Mouse (Mus musculus) frontal cortex, adult 2 months (tissue): ENCODE results near the gene Hivep2. TPM values are rescaled to one million over a fixed set of nuclear protein-coding genes. Genes with fewer than 3 reads are reported as not detected.

ENCODE experiments used
- DNase-seq, 2 experiments: peaks; one replicate each; pipeline ENCODE4 v3.0.0; 2022; ENCODE audit warnings: low spot score in 1 of 2; ENCODE audit errors: extremely low spot score in 1 of 2
- polyA plus RNA-seq: library from polyadenylated mRNA; depleted of rRNA; stranded (reverse); fragments of >200 nt; gene quantifications from 2 replicates; pipeline ENCODE4 v1.2.3, GENCODE M21; 2012

The Hivep2 gene
- polyA plus RNA-seq, 1 experiment, result 102 TPM

DNA sequence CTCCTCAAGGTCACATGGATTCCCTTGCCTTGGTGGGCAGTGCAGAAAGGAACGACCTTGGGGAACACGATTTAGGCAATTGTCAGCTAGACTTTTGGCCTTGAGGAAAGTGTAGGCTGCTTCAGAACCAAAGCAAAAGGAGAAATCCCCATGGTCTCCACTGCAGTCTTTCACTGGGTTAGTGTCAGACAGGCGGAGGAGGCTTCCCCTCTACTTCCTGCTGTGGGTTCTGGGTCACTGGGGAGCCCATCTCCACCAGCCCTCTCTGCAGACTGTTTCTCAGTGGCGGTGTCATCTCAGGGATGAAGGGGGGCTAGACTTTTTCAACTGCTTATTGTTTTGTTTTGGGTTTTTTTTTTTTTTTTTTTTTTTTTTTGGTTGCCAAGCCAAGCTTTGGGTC, 79.9 kb downstream of the Hivep2 start:
- no peak for DNase-seq

DNA sequence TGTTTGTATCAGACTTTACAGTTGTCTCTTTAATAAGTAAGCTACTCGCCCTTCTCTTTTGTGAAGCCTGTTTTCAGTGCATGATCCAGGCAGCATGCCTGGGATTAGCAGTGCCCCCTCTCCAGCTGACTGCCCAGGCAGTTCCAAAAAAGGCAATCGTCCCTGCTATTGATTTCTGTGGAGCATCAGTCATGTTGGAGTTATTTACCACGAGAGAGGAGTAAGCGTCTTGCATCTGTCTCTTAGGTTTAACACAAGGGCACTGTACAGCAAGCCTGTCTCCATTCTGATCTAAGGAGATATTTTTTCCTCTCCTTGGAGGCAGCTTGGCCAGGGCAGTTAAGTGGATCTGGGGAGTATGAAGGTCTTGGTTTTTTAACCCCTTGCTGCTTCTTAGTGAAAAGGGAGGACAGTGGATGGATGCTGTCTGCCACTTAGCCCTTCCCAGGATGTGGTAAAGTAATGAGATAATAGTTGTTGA, 80.3 kb downstream of the Hivep2 start:
- no peak for DNase-seq

DNA sequence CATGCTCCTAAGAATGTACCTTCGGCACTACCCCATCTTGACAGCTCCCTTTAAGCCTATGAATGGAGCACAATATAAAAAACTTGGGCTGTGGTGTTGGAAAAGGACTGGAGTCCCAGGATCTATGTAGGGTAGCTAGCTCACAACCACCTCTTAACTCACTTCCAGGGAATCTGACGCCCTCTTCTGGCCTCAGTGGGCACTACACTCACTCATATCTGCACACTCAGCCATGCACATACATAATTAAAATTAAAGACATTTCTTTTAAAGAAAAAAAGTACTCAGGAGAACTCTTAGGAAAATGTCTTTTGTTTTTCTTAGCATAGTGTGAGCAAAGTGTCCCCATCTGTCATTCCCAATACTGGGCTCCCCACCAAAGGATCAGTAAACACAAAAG, 81.1 kb downstream of the Hivep2 start:
- DNase-seq, result no peak

DNA sequence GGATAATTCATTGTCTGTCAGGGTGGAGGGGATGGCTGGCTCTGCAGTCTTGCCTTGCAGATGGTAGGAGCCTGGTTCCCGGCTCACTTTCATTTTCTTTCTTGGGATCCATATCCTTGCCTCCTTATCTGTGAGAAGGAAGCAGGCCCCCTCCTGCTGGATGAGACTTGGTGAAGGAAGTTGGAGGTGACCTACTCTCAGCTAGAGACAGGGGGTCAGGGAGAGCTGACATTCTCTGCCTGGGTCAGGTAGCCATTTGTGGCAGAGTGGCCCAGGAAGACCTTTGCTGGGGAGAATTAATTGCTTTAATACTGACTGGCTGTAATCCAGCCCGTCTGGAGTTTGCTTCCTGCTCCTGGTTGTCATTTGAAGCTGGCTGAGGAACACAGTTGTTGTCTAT, 81.8 kb downstream of the Hivep2 start:
- no peak for DNase-seq

DNA sequence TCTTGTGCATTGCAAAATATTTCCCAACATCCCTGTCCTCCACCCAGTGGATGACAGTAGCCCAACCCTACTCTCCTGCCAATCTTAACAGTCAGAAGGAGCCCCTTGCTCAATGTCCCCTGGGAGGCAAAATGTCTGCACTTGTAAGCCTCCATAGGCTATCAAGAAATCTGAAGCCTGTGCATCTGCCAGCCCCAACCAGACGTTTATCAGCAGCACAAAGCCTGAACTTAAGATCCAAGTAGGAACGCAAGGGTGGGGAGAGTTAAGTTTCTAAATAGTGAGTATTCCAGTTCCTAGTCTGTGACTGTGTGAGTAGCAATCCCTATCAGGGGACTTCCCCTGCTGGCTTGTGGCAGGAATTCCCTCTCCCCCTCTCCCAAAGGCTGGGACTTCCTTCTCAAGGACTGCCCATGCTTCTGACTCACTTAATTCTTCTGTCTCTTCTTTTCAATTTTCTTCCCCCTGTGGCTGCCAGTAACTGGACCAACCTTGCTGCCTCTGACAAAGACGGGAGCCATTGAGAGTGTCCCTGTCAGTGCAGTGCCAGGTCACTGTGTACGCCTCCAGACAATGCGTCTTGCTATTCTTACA, 82.5 kb downstream of the Hivep2 start:
- DNase-seq, result no peak

DNA sequence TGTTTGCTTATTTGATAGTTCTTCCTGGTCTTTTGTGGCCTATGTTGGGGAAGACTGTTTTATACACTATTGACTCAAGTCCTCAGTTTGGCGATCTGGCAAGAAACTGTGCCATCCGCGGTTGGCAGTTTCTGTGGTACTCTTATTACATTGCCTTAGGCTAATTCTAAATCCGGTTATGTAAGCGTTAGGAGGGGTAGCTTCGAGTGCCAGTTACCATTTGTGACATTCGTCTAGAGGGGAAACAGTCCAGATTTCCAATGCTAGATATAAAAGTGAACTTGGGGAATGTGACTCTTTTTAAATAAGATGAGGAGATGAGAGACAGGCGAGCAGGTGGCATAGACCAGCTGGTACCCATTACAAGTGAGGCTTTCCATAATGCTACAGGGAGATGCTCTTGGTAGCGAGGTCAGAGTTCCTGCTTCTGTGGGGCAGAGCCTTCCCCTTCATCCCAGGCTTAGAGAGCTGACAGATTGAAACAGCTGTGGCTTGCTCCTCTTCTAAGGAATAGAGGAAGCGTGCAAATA, 83.1 kb downstream of the Hivep2 start:
- DNase-seq, result no peak

DNA sequence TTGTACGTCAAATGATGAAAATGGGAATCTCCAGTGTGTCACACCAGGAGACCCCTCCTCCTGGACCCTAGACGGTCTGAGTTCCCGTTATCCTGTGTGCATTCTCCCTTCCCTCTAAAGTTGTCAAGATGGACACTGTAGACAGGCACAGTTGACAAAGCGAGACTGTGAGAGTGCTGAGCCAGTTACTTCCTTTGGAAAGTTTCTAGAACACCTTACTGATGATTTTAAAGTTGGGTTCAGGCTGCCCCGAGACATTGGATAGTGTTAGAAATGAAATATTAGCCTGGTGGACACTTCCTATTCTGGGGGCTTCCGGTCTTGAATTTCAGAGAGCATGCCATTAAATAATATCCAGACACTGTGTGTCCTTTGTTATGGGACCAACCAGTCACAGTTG, 83.8 kb downstream of the Hivep2 start:
- DNase-seq, result no peak

DNA sequence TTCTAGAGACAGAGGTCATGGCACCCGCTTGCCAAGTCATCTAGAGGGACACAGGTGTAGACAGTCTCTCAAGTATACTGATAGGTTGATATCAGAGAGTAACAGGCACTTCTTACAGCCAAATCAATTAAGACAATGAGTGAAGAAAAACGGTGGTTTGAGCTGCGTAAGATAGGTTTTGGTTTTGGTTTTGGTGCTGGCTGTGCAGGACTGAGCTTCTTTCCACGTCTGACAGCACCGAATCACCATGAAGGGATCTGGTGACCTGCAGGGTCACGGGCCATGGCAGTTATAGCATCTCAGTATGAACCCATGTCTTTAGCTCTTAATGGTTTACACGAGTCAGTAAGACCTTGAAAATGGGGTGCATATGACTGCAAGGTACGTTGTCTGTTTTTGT, 84.7 kb downstream of the Hivep2 start:
- DNase-seq, result no peak

DNA sequence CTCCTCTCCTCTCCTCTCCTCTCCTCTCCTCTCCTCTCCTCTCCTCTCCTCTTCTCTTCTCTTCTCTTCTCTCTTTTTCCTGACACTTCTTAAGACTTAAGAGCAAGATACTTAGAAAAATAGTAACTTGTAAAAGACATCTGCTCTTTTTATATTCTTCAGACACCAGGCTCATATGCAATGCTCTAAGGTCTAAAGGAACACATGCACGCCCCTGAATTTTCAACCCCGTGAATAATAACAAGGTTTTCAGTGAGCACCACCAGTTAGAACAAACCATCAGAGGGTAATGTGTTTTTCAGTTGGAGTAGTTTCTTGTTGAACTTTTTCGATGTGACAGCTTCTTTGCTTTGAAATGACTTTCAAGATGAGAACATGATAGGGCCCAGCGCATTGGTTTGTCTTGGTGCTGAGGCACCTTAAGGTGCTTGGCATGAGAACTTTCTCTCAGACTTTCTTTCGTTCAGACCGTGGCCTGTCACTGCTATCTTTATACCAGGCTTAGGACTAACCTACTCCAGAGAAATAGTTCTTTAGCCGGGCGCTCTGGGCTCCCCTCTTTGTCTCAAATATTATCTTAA, 86.3 kb downstream of the Hivep2 start:
- DNase-seq, result no peak

DNA sequence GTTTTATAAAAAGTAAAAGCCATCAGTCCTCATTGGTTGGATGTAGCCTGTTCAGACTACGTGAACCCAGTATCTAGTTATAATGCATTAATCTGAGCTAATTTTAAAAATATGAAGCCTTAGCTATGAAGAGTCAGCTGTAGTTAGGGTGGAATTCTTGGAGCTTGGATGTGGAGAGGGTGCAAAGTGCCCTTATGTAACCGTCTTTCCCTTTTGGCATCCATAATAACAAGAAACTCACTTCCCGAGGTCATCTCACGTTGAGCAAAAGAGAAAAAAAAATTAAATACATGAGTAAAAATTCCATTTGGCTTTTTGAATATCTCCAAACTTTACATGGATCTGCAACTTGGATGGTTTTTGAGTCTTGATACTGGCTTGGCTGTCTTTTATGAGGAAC, 89.0 kb downstream of the Hivep2 start:
- no peak for DNase-seq

DNA sequence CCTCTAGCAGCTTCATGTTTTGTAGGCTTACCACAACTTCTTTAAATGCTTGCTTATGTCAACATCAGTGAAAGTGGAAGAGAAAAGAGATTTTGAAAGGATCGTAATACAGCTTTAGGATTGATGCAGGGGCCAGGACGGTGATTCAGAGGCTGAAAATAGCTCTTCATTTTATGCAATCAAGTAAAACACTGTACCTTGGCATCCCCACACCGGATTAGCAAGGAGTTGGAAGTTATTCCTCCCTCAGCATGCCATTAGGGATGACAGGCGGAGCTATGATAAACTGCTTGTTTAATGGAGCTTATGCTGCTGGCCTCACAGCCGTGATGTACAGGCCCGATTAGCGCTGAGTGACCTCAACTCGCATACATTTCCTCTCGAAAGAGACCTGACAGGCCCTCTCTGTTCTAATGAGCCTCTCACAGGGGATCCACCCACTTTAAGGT, 89.7 kb downstream of the Hivep2 start:
- DNase-seq, result no peak

DNA sequence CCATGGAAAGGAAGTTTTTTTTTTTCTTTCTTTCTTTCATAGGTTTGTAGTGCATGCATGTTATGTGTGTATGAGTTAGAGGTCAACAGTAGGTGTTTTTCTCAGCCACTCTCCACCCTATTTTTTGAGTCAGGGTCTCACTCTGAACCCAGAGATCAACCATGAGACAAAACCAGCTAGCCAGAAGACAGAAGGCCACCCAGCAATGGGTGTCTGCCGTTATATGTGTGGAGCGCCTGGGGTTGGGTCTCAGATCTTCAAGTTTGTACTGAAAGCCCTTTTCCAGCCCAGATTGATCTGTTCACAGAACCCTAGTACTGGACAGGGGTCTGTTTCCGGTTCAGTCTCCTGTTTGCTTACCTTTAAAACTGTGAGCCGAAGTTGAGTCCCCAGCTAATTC, 90.2 kb downstream of the Hivep2 start:
- no peak for DNase-seq

DNA sequence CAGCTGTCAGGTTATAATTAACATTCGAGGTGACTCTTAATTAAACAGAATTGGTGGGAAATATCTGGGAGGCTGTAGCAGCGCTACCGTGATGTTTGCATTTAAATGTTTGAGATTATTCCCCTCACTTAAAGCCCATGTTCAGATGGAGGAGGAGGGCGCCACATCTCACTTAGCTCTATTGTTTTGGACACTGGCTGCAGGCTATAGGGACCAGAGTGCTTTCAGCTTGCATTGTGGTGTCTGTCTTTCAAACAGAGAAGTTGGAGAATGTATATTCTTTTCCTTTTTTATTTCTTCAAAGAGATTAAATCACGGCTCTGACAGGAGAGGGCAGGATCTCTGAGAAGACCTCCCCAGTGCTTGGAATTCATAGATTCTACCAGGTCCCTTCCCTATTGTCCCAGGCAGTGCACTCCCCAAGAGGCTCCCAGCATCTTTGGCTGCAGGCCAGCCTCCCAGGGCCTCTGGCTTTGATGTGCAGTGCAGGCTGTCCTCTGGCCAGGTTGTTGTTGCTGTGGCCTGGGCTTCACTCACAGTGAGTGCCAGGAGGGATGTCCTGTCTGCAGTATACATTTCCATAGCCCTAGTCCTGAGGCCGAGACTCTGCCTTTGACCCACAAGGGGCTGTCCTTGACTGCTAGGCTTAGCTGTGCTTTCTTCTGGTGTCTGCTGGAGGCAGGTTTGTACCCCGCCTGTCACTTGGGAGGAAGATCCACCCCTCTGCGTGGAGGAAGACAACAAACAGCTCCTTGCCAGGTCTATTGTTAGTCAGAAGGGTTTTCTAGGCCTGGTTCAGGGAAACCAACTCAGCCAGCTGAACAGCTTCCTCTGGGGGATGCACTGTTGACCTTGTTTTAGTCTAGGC, 90.9 kb downstream of the Hivep2 start:
- DNase-seq, result no peak

DNA sequence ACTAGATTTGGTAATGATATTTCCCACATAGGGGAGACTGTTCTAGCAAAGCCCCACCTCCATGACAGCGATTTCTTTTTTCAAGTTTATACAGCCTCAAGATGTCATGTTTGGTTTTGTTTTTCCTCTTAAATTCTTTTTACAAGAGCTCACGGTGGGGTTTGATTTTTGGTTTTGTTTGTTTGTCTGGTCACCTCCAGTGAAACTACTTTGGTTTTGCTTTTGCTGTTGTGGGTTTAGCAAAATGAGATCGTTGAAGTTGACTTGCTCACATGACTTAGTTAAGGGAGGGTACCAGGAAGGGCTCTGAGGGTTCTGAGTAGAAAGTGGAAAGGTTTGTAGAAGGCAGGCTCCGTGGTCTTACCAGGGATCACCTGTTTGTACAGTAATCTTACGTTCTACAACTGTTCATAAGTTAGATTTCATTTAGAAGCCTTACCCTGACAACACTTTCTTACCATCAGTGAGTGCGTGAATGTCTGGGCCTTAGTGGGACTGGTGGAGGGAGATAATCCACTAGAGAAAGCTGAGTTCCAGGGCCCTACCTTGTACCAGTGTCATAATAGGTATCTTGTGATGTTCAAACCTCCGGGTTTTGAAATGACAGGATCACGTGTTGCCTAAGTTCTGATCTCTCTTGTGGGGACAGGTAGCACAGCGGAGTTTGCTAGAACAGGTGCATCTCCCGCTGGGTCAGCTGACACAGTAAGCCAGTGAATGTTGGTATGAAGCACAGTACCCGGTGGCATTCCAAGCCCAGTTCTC, 92.1 kb downstream of the Hivep2 start:
- no peak for DNase-seq

DNA sequence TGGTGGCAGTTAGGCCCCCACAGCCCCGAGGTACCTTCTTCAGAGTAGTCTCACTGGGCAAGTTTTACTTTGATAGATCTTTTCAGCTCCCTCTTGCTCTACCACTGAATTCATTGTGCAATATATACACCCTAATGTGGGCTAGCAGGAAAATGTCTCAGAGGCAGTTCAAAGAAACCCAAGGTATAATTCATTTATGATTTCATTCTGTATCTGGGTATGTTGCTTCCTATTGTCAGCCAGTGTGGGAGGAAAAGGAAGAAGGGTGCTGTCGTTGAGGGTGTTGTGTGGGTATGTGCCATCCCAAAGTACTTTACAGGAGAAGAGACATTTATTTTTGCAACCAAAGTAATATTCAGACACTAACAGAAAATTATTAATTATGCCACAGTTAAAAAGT, 92.9 kb downstream of the Hivep2 start:
- no peak for DNase-seq

DNA sequence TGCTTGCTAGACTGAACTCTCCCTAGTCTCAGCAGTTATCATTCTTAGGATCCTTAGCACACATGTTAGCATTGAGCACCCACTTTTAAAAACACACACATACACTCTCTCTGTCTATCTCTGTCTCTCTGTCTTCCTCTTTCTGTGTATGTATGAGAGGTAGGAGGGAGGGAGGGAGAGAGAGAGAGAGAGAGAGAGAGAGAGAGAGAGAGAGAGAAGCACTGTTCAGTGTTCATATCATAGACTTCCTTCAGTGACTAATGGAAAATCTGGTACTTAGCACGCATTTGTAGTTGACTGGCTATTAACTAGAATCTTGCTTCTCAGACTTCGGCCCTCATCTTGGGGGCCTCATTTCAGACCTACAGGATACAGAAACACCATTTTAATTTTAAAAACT, 93.7 kb downstream of the Hivep2 start:
- no peak for DNase-seq

DNA sequence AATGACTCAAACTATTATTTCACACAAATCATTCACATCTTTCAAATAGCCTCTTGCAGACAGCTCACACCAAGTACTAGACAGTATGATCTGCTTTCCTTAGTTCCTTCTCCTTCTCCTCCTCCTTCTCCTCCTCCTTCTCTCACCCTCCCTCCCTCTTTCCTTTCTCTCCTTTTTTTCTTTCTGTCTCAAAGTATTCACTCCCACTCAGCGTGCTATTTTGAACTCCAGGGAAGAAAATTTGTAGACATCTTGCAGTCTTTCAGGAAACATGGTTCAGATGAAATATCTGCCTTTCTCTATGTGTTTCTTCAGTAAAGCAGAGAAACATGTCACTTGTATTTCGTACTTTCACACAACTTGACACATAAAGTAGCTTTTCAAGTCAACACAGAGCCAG, 94.4 kb downstream of the Hivep2 start:
- DNase-seq, result peak in 1 of 2 experiments; percentile 68

DNA sequence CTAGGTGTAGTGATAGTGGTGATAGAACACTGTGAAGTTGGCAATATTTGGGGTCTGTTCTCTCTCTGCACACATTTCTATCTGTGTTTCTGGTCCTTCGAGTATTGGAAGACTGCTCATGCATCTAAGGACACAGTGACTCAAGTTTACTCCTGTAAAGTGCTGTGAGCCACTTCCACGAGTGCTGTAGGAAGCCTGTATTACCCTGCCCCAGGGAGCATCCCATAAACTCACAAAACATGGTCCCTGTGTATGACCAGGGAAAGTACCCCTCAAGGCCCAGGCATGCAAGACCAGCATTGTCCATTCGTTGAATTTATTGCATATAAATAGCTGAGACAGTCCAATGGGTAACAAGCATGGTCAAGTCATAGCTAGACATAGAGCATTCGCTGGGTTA, 97.4 kb downstream of the Hivep2 start:
- no peak for DNase-seq

DNA sequence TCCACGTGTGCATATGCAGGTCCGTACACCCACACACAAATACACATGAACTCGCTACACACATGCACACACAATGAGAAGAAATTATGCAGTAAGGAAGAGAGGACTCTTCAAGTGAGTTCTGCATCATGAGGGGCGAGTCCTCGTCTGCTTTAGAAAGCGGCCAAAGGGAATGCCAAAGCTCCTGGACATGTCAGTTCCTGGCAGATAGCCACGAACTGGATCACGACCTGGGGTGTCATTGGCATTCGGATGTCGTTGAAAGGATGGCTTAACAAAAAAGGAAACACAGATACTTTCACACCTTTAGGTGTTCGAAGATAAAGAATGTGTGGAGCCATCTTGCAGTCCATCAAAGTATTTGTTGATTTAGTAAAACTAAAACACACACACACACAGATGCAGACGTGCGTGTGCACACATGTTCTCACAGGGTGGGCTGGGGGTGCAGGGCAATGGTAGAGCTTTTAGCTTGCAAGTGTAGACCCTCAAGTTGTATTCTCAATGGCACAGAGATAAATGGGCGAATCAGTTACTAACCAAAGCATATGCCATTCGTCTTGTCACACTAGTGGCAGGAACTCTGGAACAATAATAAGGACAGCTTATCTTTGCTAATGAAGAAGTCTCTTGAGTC, 99.0 kb downstream of the Hivep2 start:
- no peak for DNase-seq

DNA sequence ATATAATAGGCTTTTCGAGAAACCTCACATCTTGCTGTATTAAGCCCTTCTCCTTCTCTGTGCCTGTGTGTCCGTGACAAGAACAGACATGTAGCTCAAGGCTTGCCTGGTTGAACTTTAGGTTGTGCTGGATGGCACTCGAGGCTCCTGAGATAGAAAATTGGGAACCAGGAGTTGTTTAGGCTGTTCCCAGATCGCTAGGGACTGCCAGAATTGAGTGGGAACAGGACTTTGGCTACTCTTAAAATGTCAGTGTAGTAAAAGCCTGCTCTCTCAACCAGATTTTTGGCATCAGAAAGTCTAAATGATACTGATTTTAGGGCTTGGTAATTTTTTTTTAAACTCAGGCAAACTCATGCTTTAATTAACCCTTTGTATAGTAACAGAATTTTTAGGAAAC, 101.9 kb downstream of the Hivep2 start:
- DNase-seq, result no peak
